Mouse (Mus musculus) stomach, adult 2 months (tissue): ENCODE data around the gene Gm20449. TPM values are rescaled to one million over a fixed set of nuclear protein-coding genes. Genes with fewer than 3 reads are reported as not detected.

Experiments used
- polyA plus RNA-seq: library from polyadenylated mRNA; depleted of rRNA; stranded (reverse); fragments of >200 nt; gene quantifications from 2 replicates; pipeline ENCODE4 v1.2.3, GENCODE M21; 2012; rRNA removed

Gene Gm20449
- polyA plus RNA-seq = not detected in 2 replicates

DNA sequence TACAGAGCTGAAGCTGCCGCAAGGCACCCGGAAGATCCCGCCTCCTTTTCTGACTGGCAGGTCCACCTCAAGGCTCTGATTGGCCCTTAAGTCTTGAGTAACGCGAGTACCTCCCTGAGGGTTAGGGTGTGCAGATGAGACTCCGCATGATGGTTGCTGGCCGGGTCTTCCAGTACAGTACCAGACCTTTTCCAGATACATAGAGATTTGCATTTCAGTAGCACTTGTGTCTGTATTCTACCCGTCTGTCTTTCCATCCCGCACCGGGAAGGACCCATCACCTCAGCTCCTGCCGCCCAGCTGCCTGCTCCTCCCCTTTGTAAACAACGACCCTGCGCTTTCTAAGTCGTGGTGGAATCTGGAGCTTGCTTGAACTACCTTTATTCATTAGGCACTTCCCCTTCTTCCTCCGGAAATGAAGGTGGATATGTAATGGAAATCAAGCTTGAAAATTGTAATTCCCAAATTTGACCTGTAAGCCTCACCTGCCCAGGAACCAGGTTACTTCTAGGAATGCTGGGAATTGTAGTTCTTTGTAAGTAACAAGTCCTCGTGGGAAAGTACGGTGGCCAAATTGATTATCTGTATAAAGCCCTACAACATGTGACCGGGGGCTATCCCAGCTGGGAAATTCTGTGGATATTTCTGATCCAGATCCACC is at the start of gene Gm20449, which contains the start of gene AW146154:
Gene Gm20449, minus strand, starts transcription at position 29 of the 661 bp plus-strand sequence.
Gene AW146154, minus strand, starts transcription at position 502 of the 661 bp plus-strand sequence.

DNA sequence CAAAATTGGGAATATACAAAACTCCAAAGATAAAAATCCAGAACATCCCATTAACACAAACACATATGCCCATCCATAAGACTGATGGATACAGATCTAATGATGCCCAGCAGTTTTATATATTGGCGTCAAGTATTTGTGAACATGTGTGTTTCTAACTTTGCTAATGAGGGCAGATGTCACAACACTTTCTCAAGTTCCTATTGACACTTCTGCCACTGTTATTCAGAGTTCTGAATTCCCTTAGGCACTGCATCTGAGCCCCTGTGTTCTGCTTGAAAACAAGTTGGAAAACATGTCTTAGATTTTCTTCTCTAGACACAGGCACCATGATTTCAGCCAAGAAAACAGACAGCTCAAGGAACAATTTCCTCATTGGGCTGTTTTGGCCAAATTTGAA is 50.6 kb downstream of the Gm20449 start, which contains the start of gene Vmn2r57:
Gene Vmn2r57, minus strand, starts transcription at position 101 of the 400 bp plus-strand sequence.

DNA sequence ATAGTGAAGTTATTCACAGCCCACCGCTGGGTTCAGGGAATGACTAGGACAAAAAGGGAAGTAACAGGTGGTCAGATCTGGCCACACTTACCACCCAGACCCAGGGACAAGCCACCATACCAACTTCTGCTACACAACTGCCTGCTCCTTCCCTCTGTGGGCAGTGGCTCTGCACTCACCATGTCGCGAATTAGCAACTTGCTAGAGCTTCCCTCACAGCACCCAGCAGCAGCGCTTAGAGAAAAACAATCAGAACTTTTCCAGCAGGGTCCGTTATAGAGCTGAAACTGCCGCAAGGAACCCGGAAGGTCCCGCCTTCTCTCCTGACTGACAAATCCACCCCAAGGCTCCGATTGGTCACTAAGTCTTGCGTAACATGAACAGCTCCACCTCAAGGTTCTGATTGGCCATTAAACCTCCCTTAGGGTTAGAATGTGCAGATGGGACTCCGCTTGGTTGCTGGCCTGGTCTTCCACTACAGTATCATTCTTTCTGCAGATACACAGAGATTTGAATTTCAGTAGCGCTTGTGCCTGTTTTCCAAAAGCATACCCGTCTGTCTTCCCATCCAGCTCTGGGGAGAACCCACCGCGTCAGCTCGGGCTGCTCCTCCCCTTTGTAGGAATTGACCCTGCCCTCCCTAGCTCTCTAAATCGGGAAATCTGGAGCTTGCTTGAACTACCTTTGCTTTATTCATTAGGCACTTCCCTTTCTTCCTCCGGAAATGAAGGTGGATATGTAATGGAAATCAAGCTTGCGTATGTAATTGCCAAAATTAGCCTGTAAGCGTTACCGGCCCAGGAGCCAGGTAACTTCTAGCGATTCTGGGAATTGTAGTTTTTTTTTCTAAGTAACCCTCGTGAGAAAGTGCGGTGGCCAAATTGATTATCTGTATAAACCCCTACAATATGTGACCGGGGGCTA is 105.9 kb downstream of the Gm20449 start, which contains the start of gene AI987944:
Gene AI987944, minus strand, starts transcription at position 332 of the 924 bp plus-strand sequence.

Other genes starting within 250 kb of the Gm20449 start
- gene AI987944, start 106.0 kb downstream of the Gm20449 start, polyA plus RNA-seq = 0.58 and 1.2 TPM in 2 replicates
- gene Vmn2r57, start 50.7 kb downstream of the Gm20449 start, polyA plus RNA-seq = 0.01 TPM in 1 of 2 replicates, not detected in the other
- gene AW146154, start 473 bp upstream of the Gm20449 start, polyA plus RNA-seq = 0.54 and 0.68 TPM in 2 replicates
- not detected in 2 replicates for gene Gm6871, start 74.2 kb upstream of the Gm20449 start, polyA plus RNA-seq
- gene 2610021A01Rik, start 99.8 kb upstream of the Gm20449 start, polyA plus RNA-seq = 0.18 and 0.91 TPM in 2 replicates
- gene Zfp788, start 133.8 kb upstream of the Gm20449 start, polyA plus RNA-seq = 0.04 TPM in 1 of 2 replicates, not detected in the other